Mouse (Mus musculus): ENCODE data around the gene Rfng. TPM values are rescaled to one million over a fixed set of nuclear protein-coding genes. Genes with fewer than 3 reads are reported as not detected.
"Not testable (repeated sequence)": the region's sequence is repeated elsewhere in the genome, so short reads cannot be mapped to it uniquely, and the experiment has no call there.

The Rfng gene
- polyA plus RNA-seq, 1 experiment = 119 TPM

- TF ChIP-seq POLR2A (IDR thresholded peaks at IDR 0.05; ENCODE audit: borderline replicate concordance, extremely low read depth, insufficient read depth, insufficient read length, poor library complexity, severe bottlenecking) (no peak), CTCF (IDR thresholded peaks at IDR 0.05; ENCODE audit: borderline replicate concordance, extremely low read depth, insufficient read depth, insufficient read length) (no peak)
- no peak for DNase-seq (ENCODE audit: low read depth)
Measured at GRCm38 (mm10) chr11:120789355-120789754, 5.3 kb upstream of the Rfng start.

- DNase-seq (ENCODE audit: low read depth) = not testable (repeated sequence)
Measured at GRCm38 (mm10) chr11:120788460-120788859, 4.5 kb upstream of the Rfng start.

- DNase-seq (ENCODE audit: low read depth) = no peak
- no peak for TF ChIP-seq CTCF (IDR thresholded peaks at IDR 0.05; ENCODE audit: borderline replicate concordance, extremely low read depth, insufficient read depth, insufficient read length)
- TF ChIP-seq POLR2A (IDR thresholded peaks at IDR 0.05; ENCODE audit: borderline replicate concordance, extremely low read depth, insufficient read depth, insufficient read length, poor library complexity, severe bottlenecking) = no peak
Measured at GRCm38 (mm10) chr11:120785145-120785544, 1.1 kb upstream of the Rfng start.

GRCm38 (mm10) chr11:120783426-120784063 lies 462 bp downstream of the Rfng start:
- TF ChIP-seq POLR2A (IDR thresholded peaks at IDR 0.05; ENCODE audit: borderline replicate concordance, extremely low read depth, insufficient read depth, insufficient read length, poor library complexity, severe bottlenecking) = no peak
- TF ChIP-seq CTCF (IDR thresholded peaks at IDR 0.05; ENCODE audit: borderline replicate concordance, extremely low read depth, insufficient read depth, insufficient read length) = no peak
- DNase-seq (ENCODE audit: low read depth) = no peak

- not testable (repeated sequence) for DNase-seq (ENCODE audit: low read depth)
Measured at GRCm38 (mm10) chr11:120781361-120781760, 2.6 kb downstream of the Rfng start.

- DNase-seq (ENCODE audit: low read depth) = no peak
- TF ChIP-seq CTCF (IDR thresholded peaks at IDR 0.05; ENCODE audit: borderline replicate concordance, extremely low read depth, insufficient read depth, insufficient read length) (no peak), POLR2A (IDR thresholded peaks at IDR 0.05; ENCODE audit: borderline replicate concordance, extremely low read depth, insufficient read depth, insufficient read length, poor library complexity, severe bottlenecking) (no peak)
Measured at GRCm38 (mm10) chr11:120779876-120780275, 4.1 kb downstream of the Rfng start.

GRCm38 (mm10) chr11:120777123-120777522 lies 6.9 kb downstream of the Rfng start:
- TF ChIP-seq CTCF (IDR thresholded peaks at IDR 0.05; ENCODE audit: borderline replicate concordance, extremely low read depth, insufficient read depth, insufficient read length) (no peak), POLR2A (IDR thresholded peaks at IDR 0.05; ENCODE audit: borderline replicate concordance, extremely low read depth, insufficient read depth, insufficient read length, poor library complexity, severe bottlenecking) (no peak)
- no peak for DNase-seq (ENCODE audit: low read depth)

GRCm38 (mm10) chr11:120775774-120776469 lies 8.1 kb downstream of the Rfng start:
- TF ChIP-seq POLR2A (IDR thresholded peaks at IDR 0.05; ENCODE audit: borderline replicate concordance, extremely low read depth, insufficient read depth, insufficient read length, poor library complexity, severe bottlenecking) = no peak
- peak; percentile 100 for TF ChIP-seq CTCF (IDR thresholded peaks at IDR 0.05; ENCODE audit: borderline replicate concordance, extremely low read depth, insufficient read depth, insufficient read length)
- DNase-seq (ENCODE audit: low read depth) = peak; percentile 94

- no peak for DNase-seq (ENCODE audit: low read depth)
- TF ChIP-seq POLR2A (IDR thresholded peaks at IDR 0.05; ENCODE audit: borderline replicate concordance, extremely low read depth, insufficient read depth, insufficient read length, poor library complexity, severe bottlenecking) (no peak), CTCF (IDR thresholded peaks at IDR 0.05; ENCODE audit: borderline replicate concordance, extremely low read depth, insufficient read depth, insufficient read length) (no peak)
Measured at GRCm38 (mm10) chr11:120773463-120774190, 10.4 kb downstream of the Rfng start.

GRCm38 (mm10) chr11:120772749-120773148 lies 11.3 kb downstream of the Rfng start:
- no peak for DNase-seq (ENCODE audit: low read depth)
- TF ChIP-seq CTCF (IDR thresholded peaks at IDR 0.05; ENCODE audit: borderline replicate concordance, extremely low read depth, insufficient read depth, insufficient read length) (no peak), POLR2A (IDR thresholded peaks at IDR 0.05; ENCODE audit: borderline replicate concordance, extremely low read depth, insufficient read depth, insufficient read length, poor library complexity, severe bottlenecking) (no peak)

GRCm38 (mm10) chr11:120768206-120768605 lies 15.8 kb downstream of the Rfng start:
- TF ChIP-seq CTCF (IDR thresholded peaks at IDR 0.05; ENCODE audit: borderline replicate concordance, extremely low read depth, insufficient read depth, insufficient read length) = no peak
- DNase-seq (ENCODE audit: low read depth) = no peak

GRCm38 (mm10) chr11:120767023-120767422 lies 17.0 kb downstream of the Rfng start:
- not testable (repeated sequence) for DNase-seq (ENCODE audit: low read depth)

GRCm38 (mm10) chr11:120763121-120763999 lies 20.6 kb downstream of the Rfng start:
- not testable (repeated sequence) for DNase-seq (ENCODE audit: low read depth)

- DNase-seq (ENCODE audit: low read depth) = peak; percentile 6
Measured at GRCm38 (mm10) chr11:120762672-120763041, 21.4 kb downstream of the Rfng start, which contains the start of gene Hmga1b. Gene Hmga1b (plus strand): TSS chr11:120762794.

All from brain, embryonic 14.5 days (tissue).